Mouse (Mus musculus) limb, embryonic 14.5 days (tissue): ENCODE results near the gene Baat. TPM values are rescaled to one million over a fixed set of nuclear protein-coding genes. Genes with fewer than 3 reads are reported as not detected.

Source experiments
- ATAC-seq: fragments of 200-750 bp; cut with Nextera tagmentation; 2 replicates; pipeline ENCODE4 v1.8.0; 2017; ENCODE audit warnings: low read depth, moderate number of reproducible peaks, moderate TSS enrichment; ENCODE audit not compliant: low FRiP score
- DNase-seq: peaks from one replicate; pipeline ENCODE4 v3.0.0-alpha.2; 2015; ENCODE audit warnings: low spot score
- H3K27ac ChIP-seq: fragments of 300-500 bp; sonication (generic); replicated peaks from 2 replicates; pipeline ENCODE4 v1.5.1; 2014; ENCODE audit warnings: low read depth, mild to moderate bottlenecking, low read length, moderate library complexity, mixed read lengths
- H3K27me3 ChIP-seq: fragments of 300-500 bp; sonication (generic); 2 replicates; pipeline ENCODE4 v1.6.1; 2014; ENCODE audit warnings: low read length, mixed read lengths; ENCODE audit not compliant: control insufficient read depth, insufficient read depth
- H3K36me3 ChIP-seq: fragments of 300-500 bp; sonication (generic); 2 replicates; pipeline ENCODE4 v1.6.1; 2014; ENCODE audit warnings: mild to moderate bottlenecking, low read length, moderate library complexity, mixed read lengths; ENCODE audit not compliant: control insufficient read depth, insufficient read depth
- H3K4me1 ChIP-seq: fragments of 300-500 bp; sonication (generic); 2 replicates; pipeline ENCODE4 v1.6.1; 2014; ENCODE audit warnings: antibody characterized with exemption, low read length, mixed read lengths; ENCODE audit not compliant: control insufficient read depth, insufficient read depth
- H3K4me2 ChIP-seq: fragments of 300-500 bp; sonication (generic); replicated peaks from 2 replicates; pipeline ENCODE4 v1.6.1; 2014; ENCODE audit warnings: low read depth, mild to moderate bottlenecking, low read length, moderate library complexity; ENCODE audit not compliant: severe bottlenecking
- H3K4me3 ChIP-seq: fragments of 300-500 bp; sonication (generic); replicated peaks from 2 replicates; pipeline ENCODE4 v1.5.1; 2014; ENCODE audit warnings: low read length
- H3K9ac ChIP-seq: fragments of 300-500 bp; sonication (generic); 2 replicates; pipeline ENCODE4 v1.6.1; 2014; ENCODE audit warnings: mild to moderate bottlenecking, low read depth, low read length, moderate library complexity; ENCODE audit not compliant: severe bottlenecking
- H3K9me3 ChIP-seq: fragments of 300-500 bp; sonication (generic); 2 replicates; pipeline ENCODE4 v1.6.1; 2016; ENCODE audit warnings: low read length; ENCODE audit not compliant: control insufficient read depth
- POLR2A ChIP-seq: fragments of 200-500 bp; IDR thresholded peaks from 2 replicates; pipeline ENCODE4 v1.8.0; 2012; ENCODE audit warnings: inconsistent platforms, mild to moderate bottlenecking, moderate library complexity, borderline replicate concordance; ENCODE audit not compliant: insufficient read depth, insufficient read length; ENCODE audit errors: extremely low read depth
- WGBS: fragments of 180-500 bp; shearing (Covaris S2); extraction: QIAGEN DNeasy Blood & Tissue Kit; methylation state at CpG from one replicate; pipeline ENCODE4 v1.1.7; 2014; 5-methylcytosine and 5-hydroxymethylcytosine counted together
- polyA plus RNA-seq, 2 experiments: library from polyadenylated mRNA; depleted of rRNA in 1 of 2; stranded (reverse) in 1 of 2; unstranded in 1 of 2; fragments of >200 nt; fragmentation: Nextera tagmentation in 1 of 2; extraction: Ambion mirVana in 1 of 2; gene quantifications; 2 replicates each; pipeline versions ENCODE4 v1.2.1 to v1.2.3; 2012 to 2014

Gene Baat
- polyA plus RNA-seq, 2 experiments, result 0.10 to 0.20 TPM

DNA sequence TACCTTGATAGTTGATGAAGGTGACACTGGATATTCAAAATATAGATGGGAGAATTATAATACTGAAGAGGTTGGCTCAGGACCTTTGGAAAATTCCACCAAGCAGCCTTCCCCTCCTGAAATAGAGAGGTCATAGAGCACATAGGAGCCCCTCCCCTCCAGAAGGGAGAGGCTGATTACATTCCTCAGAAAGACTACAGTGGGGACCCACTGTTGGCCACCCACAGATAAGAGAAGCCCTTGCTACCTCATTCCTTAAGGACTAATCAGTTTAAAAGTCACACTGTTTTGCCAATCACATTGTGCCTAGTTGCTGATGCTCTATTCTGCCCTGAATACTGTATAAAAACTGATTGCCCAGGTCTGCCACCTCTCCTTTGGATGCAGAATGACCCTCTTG is 31.8 kb downstream of the Baat start:
- Histone ChIP-seq H3K27ac (no peak overlapping the region), H3K4me1 (no peaks in the 10 kb centered on the region), H3K36me3 (no peaks in the 10 kb centered on the region), H3K9me3 (no peaks in the 10 kb centered on the region), H3K9ac (no peak overlapping the region), H3K4me3 (no peak overlapping the region), H3K4me2 (no peak overlapping the region), H3K27me3 (no peaks in the 10 kb centered on the region)
- ATAC-seq, result no peak
- TF ChIP-seq POLR2A, result no peak
- no peak for DNase-seq

DNA sequence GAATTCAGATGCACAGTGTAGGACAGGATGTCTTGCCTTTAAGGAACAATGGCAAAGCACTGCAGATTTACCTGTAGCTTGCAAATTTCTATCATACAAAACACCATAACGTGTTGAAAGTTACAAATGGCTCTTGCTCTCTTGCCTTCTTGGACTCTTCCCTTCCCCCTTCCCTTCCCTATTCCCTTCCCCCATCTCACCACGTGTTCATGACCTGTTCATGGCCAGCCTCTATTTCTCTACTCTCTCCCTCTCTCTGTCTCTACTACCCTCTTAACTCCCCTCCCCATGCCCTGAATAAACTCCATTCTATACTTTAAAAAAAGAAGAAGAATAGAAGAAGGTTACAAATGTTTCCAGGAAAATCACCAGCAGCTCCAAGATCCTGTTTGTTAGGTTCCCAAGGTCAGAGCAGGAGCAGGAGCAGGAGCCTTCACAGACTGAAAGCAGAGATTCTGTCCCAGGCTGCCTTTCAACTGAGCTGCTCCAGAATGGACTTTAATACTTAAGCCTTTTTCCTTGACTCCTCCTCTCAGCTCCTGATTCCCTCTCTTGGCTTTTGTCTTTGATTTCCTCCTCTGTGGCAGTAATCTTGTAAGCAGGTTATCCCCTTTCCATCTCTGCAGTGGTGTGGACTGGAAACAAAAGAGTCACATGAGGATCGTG is 32.8 kb downstream of the Baat start, which contains the start of gene Acnat1:
TSS of gene Acnat1 (minus strand) at position 478 of the 666 bp plus-strand sequence.
- Histone ChIP-seq H3K27me3 (no peaks in the 10 kb centered on the region), H3K4me3 (no peak within 1 kb of the TSS), H3K9me3 (no peaks in the 10 kb centered on the region), H3K27ac (no peak within 1 kb of the TSS), H3K9ac (no peak within 1 kb of the TSS), H3K4me2 (no peak within 1 kb of the TSS), H3K36me3 (no peaks in the 10 kb centered on the region), H3K4me1 (no peaks in the 10 kb centered on the region)
- TF ChIP-seq POLR2A, result no peak
- ATAC-seq (no peak), DNase-seq (no peak)
- 48% methylated on average over 3 of the region's 3 CpGs for WGBS

DNA sequence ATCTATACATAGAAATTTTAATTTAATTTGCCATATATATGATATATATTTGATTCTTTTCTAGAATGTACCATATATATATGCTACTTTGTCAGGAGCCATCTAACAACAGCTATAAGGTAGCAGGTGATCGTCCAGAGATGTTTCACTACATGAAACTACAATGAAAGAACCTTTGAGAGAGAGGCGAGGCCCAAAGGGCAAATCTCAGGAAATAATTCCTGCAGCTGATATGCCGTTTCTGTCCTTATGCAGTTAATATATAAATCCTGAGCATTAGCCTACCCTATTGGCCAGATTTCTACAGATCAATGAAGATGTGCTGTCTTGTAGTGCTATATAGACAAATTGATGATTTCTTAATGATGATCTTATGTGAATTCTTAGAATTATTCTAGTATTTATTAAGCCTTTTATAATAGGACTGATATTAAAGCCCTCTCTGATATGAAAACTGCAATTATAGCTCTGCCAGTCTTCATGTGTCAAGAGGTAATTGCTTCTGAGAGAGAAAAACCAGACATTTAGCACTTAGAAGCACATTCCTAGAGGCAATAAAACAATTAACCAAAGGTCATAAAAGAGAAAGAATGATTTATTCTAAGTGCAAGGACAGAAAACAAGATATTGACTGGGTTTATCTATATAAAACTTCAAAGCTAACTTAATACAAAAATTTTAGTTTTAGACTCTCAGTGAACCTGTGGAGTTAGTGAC is 36.8 kb downstream of the Baat start:
- ATAC-seq (no peak), DNase-seq (no peak)
- no peaks in the 10 kb centered on the region for H3K9me3 ChIP-seq

DNA sequence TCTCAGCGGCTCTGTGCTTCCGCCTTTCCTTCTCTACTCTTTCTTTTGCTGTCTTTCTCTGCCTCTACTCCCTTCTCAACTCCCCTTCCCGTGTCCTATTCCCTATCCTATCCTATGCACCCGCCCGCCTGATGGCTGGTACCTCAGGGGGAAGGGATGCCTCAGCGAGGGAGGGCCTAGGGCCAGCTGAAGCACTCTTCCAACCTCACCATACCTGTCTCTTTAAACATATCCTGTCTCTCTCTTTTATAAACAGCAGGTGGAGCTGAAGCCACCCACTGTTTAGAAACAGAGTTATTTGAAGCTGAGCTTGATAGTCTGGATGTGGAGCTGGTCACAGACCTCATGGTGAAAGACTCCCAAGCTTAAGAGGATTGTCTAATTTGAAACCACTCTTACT is 39.0 kb downstream of the Baat start:
- WGBS, result 91% methylated on average over 6 of the region's 6 CpGs

More for the DNA sequence above, 36.8 kb downstream of the Baat start:
- Histone ChIP-seq H3K27ac (no peak overlapping the region), H3K4me3 (no peak overlapping the region), H3K4me1 (no peaks in the 10 kb centered on the region), H3K4me2 (no peak overlapping the region), H3K9ac (no peak overlapping the region), H3K27me3 (no peaks in the 10 kb centered on the region), H3K36me3 (no peaks in the 10 kb centered on the region)
- TF ChIP-seq POLR2A, result no peak
- 66% methylated on average over 3 of the region's 3 CpGs for WGBS

DNA sequence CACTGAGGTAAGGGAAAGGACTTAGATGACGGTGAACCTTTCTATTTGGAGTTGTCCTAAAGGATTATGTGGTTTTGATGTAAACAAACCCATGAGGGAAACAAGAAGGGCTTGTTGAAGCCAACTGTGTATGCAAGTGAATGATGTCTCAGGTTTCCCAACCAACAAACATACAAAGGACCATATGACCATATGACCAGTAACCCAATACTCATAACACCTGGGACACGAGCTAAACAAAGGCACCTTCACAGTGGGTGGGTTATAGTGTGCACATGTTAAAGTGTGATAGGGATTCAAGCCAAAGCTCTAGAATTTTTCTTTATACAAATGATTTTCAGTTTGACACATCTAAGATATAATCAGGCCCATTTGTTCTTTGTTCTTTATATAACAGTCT is 50.2 kb downstream of the Baat start:
- Histone ChIP-seq H3K4me3 (no peak overlapping the region), H3K27me3 (no peaks in the 10 kb centered on the region), H3K4me2 (no peak overlapping the region), H3K4me1 (no peaks in the 10 kb centered on the region), H3K9me3 (no peaks in the 10 kb centered on the region), H3K27ac (no peak overlapping the region), H3K36me3 (no peaks in the 10 kb centered on the region), H3K9ac (no peak overlapping the region)
- DNase-seq (no peak), ATAC-seq (no peak)
- TF ChIP-seq POLR2A, result no peak
- WGBS, result 45% methylated on average over 2 of the region's 2 CpGs

More for the DNA sequence above, 39.0 kb downstream of the Baat start:
- no peak for TF ChIP-seq POLR2A
- Histone ChIP-seq H3K27me3 (no peaks in the 10 kb centered on the region), H3K36me3 (no peaks in the 10 kb centered on the region), H3K4me2 (no peak overlapping the region), H3K27ac (no peak overlapping the region), H3K4me3 (no peak overlapping the region), H3K9me3 (no peaks in the 10 kb centered on the region), H3K9ac (no peak overlapping the region), H3K4me1 (no peaks in the 10 kb centered on the region)
- DNase-seq (no peak), ATAC-seq (no peak)
